Mouse (Mus musculus): ENCODE data around the gene Mmp17. TPM values are rescaled to one million over a fixed set of nuclear protein-coding genes. Genes with fewer than 3 reads are reported as not detected.

Mmp17 gene
- polyA plus RNA-seq, 1 experiment: 3.2 TPM

GRCm38 (mm10) chr5:129584583-129585541 is 893 bp downstream of the Mmp17 start:
- H3K36me3 ChIP-seq (ENCODE audit: control insufficient read depth, insufficient read depth, low read length): no peaks in the 10 kb centered on the region
- TF ChIP-seq CTCF (IDR thresholded peaks at IDR 0.05; ENCODE audit: extremely low read depth, insufficient read depth, insufficient read length, insufficient replicate concordance): no peak
- no peak for TF ChIP-seq POLR2A (IDR thresholded peaks at IDR 0.05; ENCODE audit: low read depth, low read length)
- H3K4me1 ChIP-seq (ENCODE audit: control insufficient read depth, insufficient read depth, insufficient read length): peaks cover 10% of the 10 kb centered on the region
- H3K27me3 ChIP-seq (ENCODE audit: control insufficient read depth, insufficient read depth, low read length): peaks cover 29% of the 10 kb centered on the region
- 1% methylated on average over 76 of the region's 76 CpGs for WGBS
- peak in 1 of 2 experiments; percentile 23 for DNase-seq (ENCODE audit: low read depth in 1 of 2, low spot score in 2 of 2)
- H3K27ac ChIP-seq (ENCODE audit: insufficient read depth, low read length): no peak overlapping the region
- peak overlapping the region; percentile 90 for H3K4me3 ChIP-seq (ENCODE audit: extremely low read depth, insufficient read depth, insufficient read length)

- no peak for TF ChIP-seq POLR2A (IDR thresholded peaks at IDR 0.05; ENCODE audit: low read depth, low read length)
- peak; percentile 92 for TF ChIP-seq CTCF (IDR thresholded peaks at IDR 0.05; ENCODE audit: extremely low read depth, insufficient read depth, insufficient read length, insufficient replicate concordance)
- Histone ChIP-seq H3K36me3 (ENCODE audit: control insufficient read depth, insufficient read depth, low read length) (no peaks in the 10 kb centered on the region), H3K4me3 (ENCODE audit: extremely low read depth, insufficient read depth, insufficient read length) (peak overlapping the region; percentile 42; the same call in 1 of the 2 replicates), H3K27ac (ENCODE audit: insufficient read depth, low read length) (no peak overlapping the region), H3K4me1 (ENCODE audit: control insufficient read depth, insufficient read depth, insufficient read length) (peaks cover 10% of the 10 kb centered on the region), H3K27me3 (ENCODE audit: control insufficient read depth, insufficient read depth, low read length) (peaks cover 29% of the 10 kb centered on the region)
- under 1% methylated on average over 17 of the region's 17 CpGs for WGBS
- peak; percentile 37 to 78 for DNase-seq (ENCODE audit: low read depth in 1 of 2, low spot score in 2 of 2)
Observed at GRCm38 (mm10) chr5:129586016-129586415, 2.0 kb downstream of the Mmp17 start.

GRCm38 (mm10) chr5:129586471-129586870 is 2.5 kb downstream of the Mmp17 start:
- H3K27me3 ChIP-seq (ENCODE audit: control insufficient read depth, insufficient read depth, low read length): peaks cover 29% of the 10 kb centered on the region

GRCm38 (mm10) chr5:129590915-129591314 is 6.9 kb downstream of the Mmp17 start:
- peaks cover 6% of the 10 kb centered on the region for H3K27me3 ChIP-seq (ENCODE audit: control insufficient read depth, insufficient read depth, low read length)
- DNase-seq (ENCODE audit: low read depth in 1 of 2, low spot score in 2 of 2): no peak
- H3K4me3 ChIP-seq (ENCODE audit: extremely low read depth, insufficient read depth, insufficient read length): no peak overlapping the region
- H3K4me1 ChIP-seq (ENCODE audit: control insufficient read depth, insufficient read depth, insufficient read length): no peaks in the 10 kb centered on the region; the same call in 1 of the 2 replicates
- H3K36me3 ChIP-seq (ENCODE audit: control insufficient read depth, insufficient read depth, low read length): no peaks in the 10 kb centered on the region
- TF ChIP-seq POLR2A (IDR thresholded peaks at IDR 0.05; ENCODE audit: low read depth, low read length) (no peak), CTCF (IDR thresholded peaks at IDR 0.05; ENCODE audit: extremely low read depth, insufficient read depth, insufficient read length, insufficient replicate concordance) (no peak)
- no peak overlapping the region for H3K27ac ChIP-seq (ENCODE audit: insufficient read depth, low read length)
- 61% methylated on average over 11 of the region's 11 CpGs for WGBS

More at GRCm38 (mm10) chr5:129586471-129586870, 2.5 kb downstream of the Mmp17 start:
- TF ChIP-seq POLR2A (IDR thresholded peaks at IDR 0.05; ENCODE audit: low read depth, low read length) (no peak), CTCF (IDR thresholded peaks at IDR 0.05; ENCODE audit: extremely low read depth, insufficient read depth, insufficient read length, insufficient replicate concordance) (no peak)
- H3K4me3 ChIP-seq (ENCODE audit: extremely low read depth, insufficient read depth, insufficient read length): no peak overlapping the region
- H3K4me1 ChIP-seq (ENCODE audit: control insufficient read depth, insufficient read depth, insufficient read length): peaks cover 10% of the 10 kb centered on the region
- WGBS: 10% methylated on average over 13 of the region's 13 CpGs
- no peak for DNase-seq (ENCODE audit: low read depth in 1 of 2, low spot score in 2 of 2)
- no peak overlapping the region for H3K27ac ChIP-seq (ENCODE audit: insufficient read depth, low read length)
- H3K36me3 ChIP-seq (ENCODE audit: control insufficient read depth, insufficient read depth, low read length): no peaks in the 10 kb centered on the region

GRCm38 (mm10) chr5:129594116-129595114 is 10.4 kb downstream of the Mmp17 start:
- DNase-seq (ENCODE audit: low read depth in 1 of 2, low spot score in 2 of 2): peak; percentile 32 to 76
- H3K4me1 ChIP-seq (ENCODE audit: control insufficient read depth, insufficient read depth, insufficient read length): no peaks in the 10 kb centered on the region
- no peak overlapping the region for H3K4me3 ChIP-seq (ENCODE audit: extremely low read depth, insufficient read depth, insufficient read length)
- TF ChIP-seq POLR2A (IDR thresholded peaks at IDR 0.05; ENCODE audit: low read depth, low read length) (no peak), CTCF (IDR thresholded peaks at IDR 0.05; ENCODE audit: extremely low read depth, insufficient read depth, insufficient read length, insufficient replicate concordance) (peak; percentile 99)
- no peaks in the 10 kb centered on the region for H3K27me3 ChIP-seq (ENCODE audit: control insufficient read depth, insufficient read depth, low read length)
- H3K36me3 ChIP-seq (ENCODE audit: control insufficient read depth, insufficient read depth, low read length): no peaks in the 10 kb centered on the region
- no peak overlapping the region for H3K27ac ChIP-seq (ENCODE audit: insufficient read depth, low read length)
- WGBS: 48% methylated on average over 19 of the region's 19 CpGs

GRCm38 (mm10) chr5:129602071-129602487 is 18.1 kb downstream of the Mmp17 start:
- TF ChIP-seq CTCF (IDR thresholded peaks at IDR 0.05; ENCODE audit: extremely low read depth, insufficient read depth, insufficient read length, insufficient replicate concordance) (no peak), POLR2A (IDR thresholded peaks at IDR 0.05; ENCODE audit: low read depth, low read length) (no peak)
- H3K27ac ChIP-seq (ENCODE audit: insufficient read depth, low read length): no peak overlapping the region
- no peak overlapping the region for H3K4me3 ChIP-seq (ENCODE audit: extremely low read depth, insufficient read depth, insufficient read length)
- DNase-seq (ENCODE audit: low read depth in 1 of 2, low spot score in 2 of 2): no peak
- H3K4me1 ChIP-seq (ENCODE audit: control insufficient read depth, insufficient read depth, insufficient read length): no peaks in the 10 kb centered on the region
- 81% methylated on average over 16 of the region's 16 CpGs for WGBS
- H3K27me3 ChIP-seq (ENCODE audit: control insufficient read depth, insufficient read depth, low read length): no peaks in the 10 kb centered on the region
- H3K36me3 ChIP-seq (ENCODE audit: control insufficient read depth, insufficient read depth, low read length): no peaks in the 10 kb centered on the region
